Mouse (Mus musculus): ENCODE measurements at regions not wholly inside any gene's neighbourhood (a gene's known extent, or its start where the extent isn't known, plus 50 kb on each side); places are given as distances from the start of the nearest gene placed in this dataset.

GRCm38 (mm10) chr4:106048797-106049196 lies 259.1 kb downstream of the Gm12728 start:
- Histone ChIP-seq H3K27ac (replicated peaks) (no peak overlapping the region), H3K36me3 (no peaks in the 10 kb centered on the region), H3K27me3 (replicated peaks) (no peaks in the 10 kb centered on the region), H3K4me3 (no peak overlapping the region), H3K4me1 (peaks cover 13% of the 10 kb centered on the region), H3K9me3 (no peaks in the 10 kb centered on the region), H3K4me2 (no peak overlapping the region), H3K9ac (no peak overlapping the region)
- 81% methylated on average over 8 of the region's 8 CpGs for WGBS
- no peak for ATAC-seq (ENCODE audit: extremely low read depth, insufficient number of reproducible peaks, low FRiP score, low TSS enrichment)

DNA sequence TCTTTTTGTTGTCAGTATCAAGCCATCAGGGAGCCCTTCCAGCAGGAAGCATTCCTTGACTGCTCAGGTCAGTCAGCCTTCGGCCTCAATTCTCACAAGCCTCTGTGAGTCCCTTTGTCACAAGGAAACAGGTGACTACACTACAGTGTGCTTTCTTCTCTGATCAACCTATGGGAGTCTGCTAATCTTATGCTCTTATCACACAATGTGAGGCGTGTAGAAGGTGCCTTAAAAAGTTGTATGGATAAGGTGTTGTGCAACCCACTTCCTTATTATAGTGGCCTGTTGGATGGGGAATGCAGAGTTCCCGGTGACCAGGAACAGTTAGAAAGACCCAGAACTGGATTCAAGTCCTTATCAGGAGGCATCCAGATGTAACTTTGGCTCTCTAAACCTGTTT lies 260.2 kb downstream of the Gm12728 start:
- Histone ChIP-seq H3K4me2 (no peak overlapping the region), H3K9ac (no peak overlapping the region), H3K27ac (replicated peaks) (no peak overlapping the region), H3K27me3 (replicated peaks) (no peaks in the 10 kb centered on the region), H3K4me1 (peaks cover 10% of the 10 kb centered on the region), H3K36me3 (no peaks in the 10 kb centered on the region), H3K4me3 (no peak overlapping the region), H3K9me3 (no peaks in the 10 kb centered on the region)
- 57% methylated on average over 3 of the region's 3 CpGs for WGBS
- ATAC-seq (ENCODE audit: extremely low read depth, insufficient number of reproducible peaks, low FRiP score, low TSS enrichment) = no peak

GRCm38 (mm10) chr4:106050297-106050696 lies 260.6 kb downstream of the Gm12728 start:
- Histone ChIP-seq H3K4me1 (peaks cover 12% of the 10 kb centered on the region), H3K36me3 (no peaks in the 10 kb centered on the region), H3K9ac (no peak overlapping the region), H3K27ac (replicated peaks) (no peak overlapping the region), H3K9me3 (no peaks in the 10 kb centered on the region), H3K27me3 (replicated peaks) (no peaks in the 10 kb centered on the region), H3K4me3 (no peak overlapping the region), H3K4me2 (no peak overlapping the region)
- no peak for ATAC-seq (ENCODE audit: extremely low read depth, insufficient number of reproducible peaks, low FRiP score, low TSS enrichment)
- WGBS = 72% methylated on average over 3 of the region's 3 CpGs

DNA sequence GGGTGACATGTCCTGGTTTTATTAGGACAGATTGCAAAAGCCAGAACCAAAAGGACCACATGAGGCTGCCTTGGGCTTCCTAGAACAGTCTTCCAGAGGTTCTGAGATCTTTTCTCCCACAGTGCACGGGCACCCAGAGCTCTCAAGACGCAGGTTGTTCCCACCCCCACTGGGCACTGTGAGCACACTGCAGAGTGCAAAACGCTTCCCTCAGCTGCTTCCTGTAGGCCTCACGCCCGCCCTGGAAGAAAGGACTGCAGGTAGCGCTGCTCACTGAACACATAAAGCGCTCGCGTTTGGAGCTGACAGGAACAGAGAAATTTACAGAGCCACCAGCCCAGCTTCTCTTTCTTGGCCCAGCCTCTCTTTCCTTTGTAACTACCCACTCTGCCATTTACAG lies 262.5 kb upstream of the Usp24 start:
- no peak overlapping the region for H3K4me2 ChIP-seq
- H3K4me3 ChIP-seq = no peak overlapping the region
- no peaks in the 10 kb centered on the region for H3K9me3 ChIP-seq
- H3K27me3 ChIP-seq (replicated peaks) = no peaks in the 10 kb centered on the region
- 51% methylated on average over 9 of the region's 9 CpGs for WGBS
- H3K9ac ChIP-seq = no peak overlapping the region
- no peak overlapping the region for H3K27ac ChIP-seq (replicated peaks)
- H3K36me3 ChIP-seq = no peaks in the 10 kb centered on the region
- H3K4me1 ChIP-seq = peaks cover 3% of the 10 kb centered on the region; the same call in 1 of the 2 replicates
- no peak for ATAC-seq (ENCODE audit: extremely low read depth, insufficient number of reproducible peaks, low FRiP score, low TSS enrichment)

DNA sequence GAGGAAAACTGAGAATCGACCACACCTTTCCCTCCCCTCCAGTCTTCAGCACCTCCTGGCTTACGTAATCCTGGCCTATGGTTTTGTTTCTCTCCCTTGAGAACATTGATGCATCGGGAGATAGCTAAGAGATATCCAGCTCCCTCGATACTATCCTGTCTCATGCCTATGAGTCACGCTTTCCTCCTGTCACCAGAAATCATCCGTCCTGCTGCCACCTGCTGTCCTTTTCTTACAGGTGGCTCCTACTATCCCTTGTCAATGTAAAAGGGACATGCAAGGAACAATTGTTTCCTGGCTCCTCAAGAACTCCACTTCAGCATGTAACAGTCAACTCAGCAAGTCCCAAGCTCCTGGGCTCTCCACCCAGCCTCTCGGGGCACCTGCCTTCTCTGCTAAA lies 261.7 kb upstream of the Usp24 start:
- Histone ChIP-seq H3K36me3 (no peaks in the 10 kb centered on the region), H3K4me3 (no peak overlapping the region), H3K4me1 (0 out of 2 replicates have a peak, but pooled peaks cover 3% of the 10 kb centered on the region), H3K27me3 (replicated peaks) (no peaks in the 10 kb centered on the region), H3K9me3 (no peaks in the 10 kb centered on the region), H3K4me2 (no peak overlapping the region), H3K9ac (no peak overlapping the region), H3K27ac (replicated peaks) (no peak overlapping the region)
- 46% methylated on average over 7 of the region's 7 CpGs for WGBS
- no peak for ATAC-seq (ENCODE audit: extremely low read depth, insufficient number of reproducible peaks, low FRiP score, low TSS enrichment)

GRCm38 (mm10) chr4:106062651-106063050 lies 253.4 kb upstream of the Usp24 start:
- Histone ChIP-seq H3K27ac (replicated peaks) (no peak overlapping the region), H3K27me3 (replicated peaks) (no peaks in the 10 kb centered on the region), H3K4me1 (no peaks in the 10 kb centered on the region), H3K36me3 (no peaks in the 10 kb centered on the region), H3K4me3 (no peak overlapping the region), H3K9me3 (no peaks in the 10 kb centered on the region), H3K9ac (no peak overlapping the region), H3K4me2 (no peak overlapping the region)
- no peak for ATAC-seq (ENCODE audit: extremely low read depth, insufficient number of reproducible peaks, low FRiP score, low TSS enrichment)
- WGBS = 69% methylated on average over 12 of the region's 12 CpGs

GRCm38 (mm10) chr4:106063851-106064382 lies 252.1 kb upstream of the Usp24 start:
- no peak overlapping the region for H3K27ac ChIP-seq (replicated peaks)
- H3K9ac ChIP-seq = no peak overlapping the region
- no peaks in the 10 kb centered on the region for H3K9me3 ChIP-seq
- no peak for ATAC-seq (ENCODE audit: extremely low read depth, insufficient number of reproducible peaks, low FRiP score, low TSS enrichment)
- H3K36me3 ChIP-seq = no peaks in the 10 kb centered on the region
- H3K27me3 ChIP-seq (replicated peaks) = no peaks in the 10 kb centered on the region
- no peak overlapping the region for H3K4me3 ChIP-seq
- no peaks in the 10 kb centered on the region for H3K4me1 ChIP-seq
- WGBS = 47% methylated on average over 6 of the region's 6 CpGs
- H3K4me2 ChIP-seq = no peak overlapping the region

DNA sequence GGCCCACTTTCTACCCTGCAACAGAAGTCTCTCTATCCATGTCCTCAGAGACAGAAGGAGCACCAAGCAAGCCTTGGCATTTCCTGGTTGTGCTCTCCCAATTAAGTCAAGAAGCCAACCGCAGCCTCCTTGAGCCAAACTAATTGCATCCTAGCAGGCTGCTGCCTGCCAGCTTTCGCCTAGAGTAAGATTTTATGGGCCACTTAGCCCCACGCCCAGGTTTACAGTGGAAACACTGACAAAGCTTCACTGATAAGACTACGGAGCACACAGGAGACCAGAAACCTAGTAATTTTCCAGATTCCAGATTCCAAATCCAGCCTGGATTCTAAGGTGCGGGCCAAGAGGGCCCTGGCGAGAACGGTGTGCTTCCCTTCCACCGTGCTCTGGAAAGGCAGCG lies 249.0 kb upstream of the Usp24 start:
- Histone ChIP-seq H3K4me1 (no peaks in the 10 kb centered on the region), H3K9ac (no peak overlapping the region), H3K4me3 (no peak overlapping the region), H3K4me2 (no peak overlapping the region), H3K27me3 (replicated peaks) (no peaks in the 10 kb centered on the region), H3K36me3 (no peaks in the 10 kb centered on the region), H3K27ac (replicated peaks) (no peak overlapping the region), H3K9me3 (no peaks in the 10 kb centered on the region)
- no peak for ATAC-seq (ENCODE audit: extremely low read depth, insufficient number of reproducible peaks, low FRiP score, low TSS enrichment)
- 61% methylated on average over 9 of the region's 9 CpGs for WGBS

GRCm38 (mm10) chr4:106083546-106083945 lies 232.5 kb upstream of the Usp24 start:
- H3K4me2 ChIP-seq = no peak overlapping the region
- H3K4me3 ChIP-seq = no peak overlapping the region
- H3K4me1 ChIP-seq = no peaks in the 10 kb centered on the region
- H3K9ac ChIP-seq = no peak overlapping the region
- no peak for ATAC-seq (ENCODE audit: extremely low read depth, insufficient number of reproducible peaks, low FRiP score, low TSS enrichment)
- no peak overlapping the region for H3K27ac ChIP-seq (replicated peaks)
- H3K9me3 ChIP-seq = no peaks in the 10 kb centered on the region
- H3K36me3 ChIP-seq = no peaks in the 10 kb centered on the region
- H3K27me3 ChIP-seq (replicated peaks) = no peaks in the 10 kb centered on the region

DNA sequence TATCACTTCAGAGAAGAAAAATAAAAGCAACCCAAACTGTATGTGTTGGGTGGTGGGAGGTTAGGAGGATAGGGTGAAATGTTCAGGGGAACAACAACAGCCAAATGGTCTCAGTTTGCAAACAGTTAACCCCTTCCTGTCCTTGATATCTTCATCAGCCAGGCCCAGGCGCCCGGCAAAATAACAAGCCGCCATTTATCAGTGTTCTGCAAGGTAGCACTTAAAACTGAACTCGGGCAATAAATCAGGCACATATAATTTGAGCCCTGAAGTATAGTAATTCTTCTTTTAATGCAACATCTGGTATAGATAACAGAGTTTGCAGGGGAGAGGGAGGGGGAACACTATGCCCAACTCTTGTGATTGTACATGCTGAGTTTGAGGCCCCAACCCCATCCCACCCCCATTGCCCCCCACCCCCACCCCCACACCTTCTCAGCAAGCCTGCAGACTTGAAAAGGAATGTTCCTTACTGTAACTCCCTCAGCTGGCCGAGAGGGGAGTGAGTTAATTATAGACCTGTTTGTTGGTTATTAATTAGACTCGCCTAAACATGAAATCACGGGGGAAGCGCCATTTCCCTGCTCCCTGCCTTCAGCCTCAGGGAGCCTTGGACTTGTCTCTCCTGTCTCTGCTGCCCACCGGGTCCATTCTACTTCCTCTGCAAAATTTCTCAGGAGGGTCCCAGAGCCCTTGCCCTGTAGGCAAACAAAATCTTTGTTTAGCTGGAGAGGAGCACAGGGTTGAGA lies 223.9 kb upstream of the Usp24 start:
- Histone ChIP-seq H3K27me3 (replicated peaks) (no peaks in the 10 kb centered on the region), H3K9ac (no peak overlapping the region), H3K4me1 (peaks cover 10% of the 10 kb centered on the region; the same call in 1 of the 2 replicates), H3K9me3 (no peaks in the 10 kb centered on the region), H3K27ac (replicated peaks) (no peak overlapping the region), H3K4me2 (no peak overlapping the region), H3K4me3 (no peak overlapping the region), H3K36me3 (no peaks in the 10 kb centered on the region)
- 38% methylated on average over 9 of the region's 9 CpGs for WGBS
- no peak for ATAC-seq (ENCODE audit: extremely low read depth, insufficient number of reproducible peaks, low FRiP score, low TSS enrichment)

GRCm38 (mm10) chr4:106092676-106093070 lies 223.3 kb upstream of the Usp24 start:
- Histone ChIP-seq H3K4me1 (peaks cover 10% of the 10 kb centered on the region; the same call in 1 of the 2 replicates), H3K36me3 (no peaks in the 10 kb centered on the region), H3K27me3 (replicated peaks) (no peaks in the 10 kb centered on the region), H3K4me3 (no peak overlapping the region), H3K27ac (replicated peaks) (no peak overlapping the region), H3K4me2 (no peak overlapping the region), H3K9ac (no peak overlapping the region), H3K9me3 (no peaks in the 10 kb centered on the region)
- WGBS = 47% methylated on average over 6 of the region's 6 CpGs
- ATAC-seq (ENCODE audit: extremely low read depth, insufficient number of reproducible peaks, low FRiP score, low TSS enrichment) = no peak

- Histone ChIP-seq H3K27ac (replicated peaks) (no peak overlapping the region), H3K4me1 (peaks cover 10% of the 10 kb centered on the region; the same call in 1 of the 2 replicates), H3K9me3 (no peaks in the 10 kb centered on the region), H3K4me2 (no peak overlapping the region), H3K9ac (no peak overlapping the region), H3K36me3 (no peaks in the 10 kb centered on the region), H3K4me3 (no peak overlapping the region), H3K27me3 (replicated peaks) (no peaks in the 10 kb centered on the region)
- 80% methylated on average over 2 of the region's 2 CpGs for WGBS
- ATAC-seq (ENCODE audit: extremely low read depth, insufficient number of reproducible peaks, low FRiP score, low TSS enrichment) = no peak
Measured at GRCm38 (mm10) chr4:106093252-106093651, 222.8 kb upstream of the Usp24 start.
